12 mouse cellular contexts compared by ENCODE assay signal in the genomic region with DNA sequence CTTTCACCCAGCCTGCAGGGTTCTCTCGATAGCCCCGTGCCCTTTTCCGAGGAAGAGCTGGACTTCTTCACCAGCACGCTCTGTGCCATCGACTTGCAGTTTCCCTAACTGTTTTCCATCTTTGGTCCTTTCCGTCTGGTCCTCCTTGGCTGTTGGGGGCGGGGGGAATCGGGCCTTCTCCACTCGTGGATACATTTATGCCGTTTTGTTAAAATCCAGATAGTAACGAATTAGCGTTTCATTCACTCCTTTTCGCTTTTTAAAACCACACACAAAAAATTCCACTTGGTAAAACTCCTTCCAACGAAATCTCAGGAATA. TPM values are rescaled to one million over a fixed set of nuclear protein-coding genes. Genes with fewer than 3 reads are reported as not detected.
DNase-seq lines count a peak whose midpoint lies in the region; ATAC-seq and TF ChIP-seq lines count a peak whose summit lies in the region.
"Had no signal": no experiment of that assay in that cellular context is flagged by ENCODE, and none has a peak within 500 bp of the region (broad histone marks: within the 10 kb centered on the region; RNA-seq: fewer than 3 reads in every experiment).

No protein-coding gene starts in this region.

- no peaks in the 10 kb centered on the region for H3K4me1 ChIP-seq in heart, embryonic 16.5 days (ENCODE audit: control insufficient read depth, insufficient read depth, low read length)
- H3K4me1 ChIP-seq in E14TG2a.4 (replicated peaks; ENCODE audit: low read depth, low read length), result peaks cover 39% of the 10 kb centered on the region
- H3K4me1 ChIP-seq in embryonic facial prominence, embryonic 12.5 days, result no peaks in the 10 kb centered on the region
- peaks cover 15% of the 10 kb centered on the region for H3K4me1 ChIP-seq in limb, embryonic 13.5 days

- no peak for ATAC-seq in heart, embryonic 16.5 days (replicated peaks; ENCODE audit: extremely low read depth, insufficient read depth, low FRiP score)
- ATAC-seq in embryonic facial prominence, embryonic 12.5 days (ENCODE audit: insufficient number of reproducible peaks, insufficient read depth, low FRiP score, low TSS enrichment), result no peak
- no peak for ATAC-seq in limb, embryonic 13.5 days (ENCODE audit: low FRiP score, low read depth)

- no peaks in the 10 kb centered on the region for H3K9me3 ChIP-seq in heart, embryonic 16.5 days (replicated peaks; ENCODE audit: control insufficient read depth, low read length)
- H3K9me3 ChIP-seq in E14TG2a.4 (ENCODE audit: low read length), result no peaks in the 10 kb centered on the region
- H3K9me3 ChIP-seq in embryonic facial prominence, embryonic 12.5 days, result no peaks in the 10 kb centered on the region
- H3K9me3 ChIP-seq in limb, embryonic 13.5 days, result no peaks in the 10 kb centered on the region

- no peaks in the 10 kb centered on the region for H3K36me3 ChIP-seq in heart, embryonic 16.5 days (ENCODE audit: control insufficient read depth, insufficient read depth)
- no peaks in the 10 kb centered on the region for H3K36me3 ChIP-seq in E14TG2a.4 (ENCODE audit: insufficient read depth, low read length)
- no peaks in the 10 kb centered on the region for H3K36me3 ChIP-seq in embryonic facial prominence, embryonic 12.5 days
- H3K36me3 ChIP-seq in limb, embryonic 13.5 days, result no peaks in the 10 kb centered on the region

- H3K27me3 ChIP-seq in heart, embryonic 16.5 days (ENCODE audit: control insufficient read depth, insufficient read depth, low read length), result peaks cover 78% of the 10 kb centered on the region
- peaks cover 93% of the 10 kb centered on the region for H3K27me3 ChIP-seq in E14TG2a.4 (ENCODE audit: insufficient read depth, low read length)
- peaks cover 86% of the 10 kb centered on the region for H3K27me3 ChIP-seq in embryonic facial prominence, embryonic 12.5 days
- peaks cover 91% of the 10 kb centered on the region for H3K27me3 ChIP-seq in limb, embryonic 13.5 days
- H3K27me3 ChIP-seq: Patski had no signal

- no peak for DNase-seq in heart, postnatal 36 days
- no peak for DNase-seq in cerebellum, adult 8-10 months
- no peak for DNase-seq in adrenal gland, adult 8-10 months
- DNase-seq in MN1 (ENCODE audit: low spot score), result no peak
- DNase-seq: right cerebral cortex, adult 18-20 months had no signal

- 3% methylated on average over 14 of the region's 14 CpGs for WGBS in heart, embryonic 16.5 days
- 2% methylated on average over 14 of the region's 14 CpGs for WGBS in embryonic facial prominence, embryonic 12.5 days
- 3% methylated on average over 14 of the region's 14 CpGs for WGBS in limb, embryonic 13.5 days

- H3K27ac ChIP-seq in heart, embryonic 16.5 days (ENCODE audit: low read length), result peak overlapping the region; percentile 44
- H3K27ac ChIP-seq in embryonic facial prominence, embryonic 12.5 days, result peak overlapping the region; percentile 58; the same call in 1 of the 2 replicates
- H3K27ac ChIP-seq in limb, embryonic 13.5 days, result peak overlapping the region; percentile 63; the same call in 1 of the 2 replicates

- peak overlapping the region; percentile 53 for H3K4me3 ChIP-seq in heart, embryonic 16.5 days (ENCODE audit: low read length)
- peak overlapping the region; percentile 56 for H3K4me3 ChIP-seq in E14TG2a.4 (replicated peaks; ENCODE audit: low read length)
- peak overlapping the region; percentile 30 for H3K4me3 ChIP-seq in embryonic facial prominence, embryonic 12.5 days
- peak overlapping the region; percentile 43 for H3K4me3 ChIP-seq in limb, embryonic 13.5 days

- intact Hi-C loops in heart, postnatal 36 days (cut with DNase I), result loop anchor here (2.0 kb wide), 1 partner anchor 39 kb away; no protein-coding TSS in a partner anchor

- no peak for TF ChIP-seq CTCF in E14TG2a.4 (conservative IDR thresholded peaks at IDR 0.05; ENCODE audit: low read length)

- peak overlapping the region; percentile 56 for H3K4me2 ChIP-seq in heart, embryonic 16.5 days (ENCODE audit: low read depth, low read length)
- peak overlapping the region; percentile 26 for H3K4me2 ChIP-seq in embryonic facial prominence, embryonic 12.5 days (replicated peaks)
- H3K4me2 ChIP-seq in limb, embryonic 13.5 days (replicated peaks), result peak overlapping the region; percentile 59

- H3K9ac ChIP-seq in heart, embryonic 16.5 days (ENCODE audit: low read length), result peak overlapping the region; percentile 64
- H3K9ac ChIP-seq in embryonic facial prominence, embryonic 12.5 days, result peak overlapping the region; percentile 44; the same call in 1 of the 2 replicates
- H3K9ac ChIP-seq in limb, embryonic 13.5 days, result peak overlapping the region; percentile 70

RNA-seq across cellular contexts. Expression of gene Hoxb2, which starts 3.2 kb away (rescaled TPM):
- 2.5 and 3.1 TPM in 2 replicates for polyA plus RNA-seq in heart, embryonic 16.5 days (2015; fragmentation: Nextera tagmentation; extraction: Ambion mirVana)
- total RNA-seq in heart, postnatal 36 days (2021), result 1 to 10 TPM in 1 of 2 experiments, under 1 TPM in 1; 0.51 to 1.1 TPM
- 3.9 and 6.5 TPM in 2 replicates for polyA plus RNA-seq in embryonic facial prominence, embryonic 12.5 days (2016; fragmentation: Nextera tagmentation; extraction: Ambion mirVana)
- polyA plus RNA-seq in limb, embryonic 13.5 days (2015; fragmentation: Nextera tagmentation; extraction: Ambion mirVana), result 3.9 and 4.8 TPM in 2 replicates
- total RNA-seq in adrenal gland, adult 8-10 months (2022), result 10 to 100 TPM; 20.8 to 27.5 (median 23.7) TPM
- total RNA-seq: common myeloid progenitor, adult 5-6 weeks; layer of hippocampus, postnatal 14 days had no signal

RNA-seq across cellular contexts. Expression of gene Hoxb1, which starts 12.1 kb away (rescaled TPM):
- polyA plus RNA-seq in heart, embryonic 16.5 days (2015; fragmentation: Nextera tagmentation; extraction: Ambion mirVana), result 0.07 TPM in 1 of 2 replicates, not detected in the other
- not detected for total RNA-seq in heart, postnatal 36 days (2021)
- 0.08 and 0.18 TPM in 2 replicates for polyA plus RNA-seq in embryonic facial prominence, embryonic 12.5 days (2016; fragmentation: Nextera tagmentation; extraction: Ambion mirVana)
- polyA plus RNA-seq in limb, embryonic 13.5 days (2015; fragmentation: Nextera tagmentation; extraction: Ambion mirVana), result 0.13 TPM in 1 of 2 replicates, not detected in the other
- not detected for total RNA-seq in adrenal gland, adult 8-10 months (2022)
- total RNA-seq: common myeloid progenitor, adult 5-6 weeks; layer of hippocampus, postnatal 14 days had no signal
- polyA plus RNA-seq: Patski had no signal

RNA-seq across cellular contexts. Expression of gene Hoxb3, which starts 30.4 kb away (rescaled TPM):
- 0.24 and 0.79 TPM in 2 replicates for polyA plus RNA-seq in heart, embryonic 16.5 days (2015; fragmentation: Nextera tagmentation; extraction: Ambion mirVana)
- total RNA-seq in heart, postnatal 36 days (2021), result under 1 TPM; 0.42 to 0.68 TPM
- polyA plus RNA-seq in embryonic facial prominence, embryonic 12.5 days (2016; fragmentation: Nextera tagmentation; extraction: Ambion mirVana), result 0.53 and 0.87 TPM in 2 replicates
- polyA plus RNA-seq in limb, embryonic 13.5 days (2015; fragmentation: Nextera tagmentation; extraction: Ambion mirVana), result 0.17 and 0.55 TPM in 2 replicates
- total RNA-seq in adrenal gland, adult 8-10 months (2022), result 10 to 100 TPM; 19.4 to 61.4 (median 27.9) TPM
- total RNA-seq: layer of hippocampus, postnatal 14 days had no signal

RNA-seq across cellular contexts. Expression of gene Hoxb4, which starts 35.4 kb away (rescaled TPM):
- polyA plus RNA-seq in heart, embryonic 16.5 days (2015; fragmentation: Nextera tagmentation; extraction: Ambion mirVana), result 0.28 and 0.32 TPM in 2 replicates
- under 1 TPM; 0.51 to 0.53 TPM for total RNA-seq in heart, postnatal 36 days (2021)
- polyA plus RNA-seq in embryonic facial prominence, embryonic 12.5 days (2016; fragmentation: Nextera tagmentation; extraction: Ambion mirVana), result 0.22 TPM in 1 of 2 replicates, not detected in the other
- 0.36 and 0.50 TPM in 2 replicates for polyA plus RNA-seq in limb, embryonic 13.5 days (2015; fragmentation: Nextera tagmentation; extraction: Ambion mirVana)
- total RNA-seq in adrenal gland, adult 8-10 months (2022), result 10 to 100 TPM; 19.9 to 45.3 (median 27.0) TPM
- total RNA-seq: layer of hippocampus, postnatal 14 days had no signal

RNA-seq across cellular contexts. Expression of gene Hoxb5, which starts 50.3 kb away (rescaled TPM):
- polyA plus RNA-seq in heart, embryonic 16.5 days (2015; fragmentation: Nextera tagmentation; extraction: Ambion mirVana), result 0.76 and 2.8 TPM in 2 replicates
- total RNA-seq in heart, postnatal 36 days (2021), result under 1 TPM; 0.19 to 0.22 TPM
- polyA plus RNA-seq in embryonic facial prominence, embryonic 12.5 days (2016; fragmentation: Nextera tagmentation; extraction: Ambion mirVana), result 0.38 TPM in 1 of 2 replicates, not detected in the other
- 0.97 and 1.5 TPM in 2 replicates for polyA plus RNA-seq in limb, embryonic 13.5 days (2015; fragmentation: Nextera tagmentation; extraction: Ambion mirVana)
- total RNA-seq in adrenal gland, adult 8-10 months (2022), result 10 to 100 TPM; 25.2 to 38.3 (median 26.7) TPM
- total RNA-seq: common myeloid progenitor, adult 5-6 weeks; layer of hippocampus, postnatal 14 days had no signal
